Mouse (Mus musculus) E14TG2a.4 (cell line): Measurements from ENCODE around the gene Syt1.
A peak's percentile ranks its signal among the peaks of the same experiment; 100 is the strongest.

Source experiments
- H3K27me3 ChIP-seq: 2 replicates; pipeline ENCODE4 v1.6.1; 2014; ENCODE audit warnings: low read length, control low read depth; ENCODE audit not compliant: insufficient read depth
- H3K36me3 ChIP-seq: 2 replicates; pipeline ENCODE4 v1.6.1; 2014; ENCODE audit warnings: low read length, control low read depth; ENCODE audit not compliant: insufficient read depth
- H3K4me1 ChIP-seq: replicated peaks from 2 replicates; pipeline ENCODE4 v1.6.1; 2014; ENCODE audit warnings: low read depth, low read length, control low read depth
- H3K4me3 ChIP-seq: replicated peaks from 2 replicates; pipeline ENCODE4 v1.5.1; 2014; ENCODE audit warnings: mild to moderate bottlenecking, low read length
- H3K9me3 ChIP-seq: 2 replicates; pipeline ENCODE4 v1.6.1; 2014; ENCODE audit warnings: low read length, control low read depth
- CTCF ChIP-seq: conservative IDR thresholded peaks from 2 replicates; pipeline ENCODE4 v1.5.1; 2014; ENCODE audit warnings: low read length
- NANOG ChIP-seq: IDR thresholded peaks from 2 replicates; pipeline ENCODE4 v1.6.1; 2014; ENCODE audit warnings: borderline replicate concordance, low read length, mixed read lengths
- POU5F1 ChIP-seq: IDR thresholded peaks from 2 replicates; pipeline ENCODE4 v1.6.1; 2014; ENCODE audit warnings: low read length, borderline replicate concordance

Syt1 gene

DNA sequence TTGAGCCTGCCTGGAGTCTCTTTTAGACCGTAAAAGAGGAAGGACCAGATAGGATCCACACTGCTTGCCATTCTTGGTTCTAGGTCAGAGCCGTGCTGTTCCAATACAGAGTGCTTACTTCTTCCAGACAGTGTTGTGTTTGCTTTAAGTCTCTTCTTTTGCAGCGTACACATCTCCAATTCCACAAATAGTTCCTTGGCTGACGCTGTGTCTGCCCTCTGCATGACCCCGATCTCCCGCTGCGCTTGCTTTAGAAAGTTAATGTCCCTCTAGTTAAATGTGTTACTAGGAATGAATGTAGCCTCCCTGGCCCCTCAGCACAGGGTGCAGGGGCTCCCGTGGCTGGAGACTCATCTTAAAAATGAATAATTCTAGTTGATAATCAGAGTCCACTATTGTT, 442.6 kb downstream of the Syt1 start:
- Histone ChIP-seq H3K4me3 (no peak overlapping the region), H3K36me3 (no peaks in the 10 kb centered on the region), H3K4me1 (peaks cover 61% of the 10 kb centered on the region), H3K9me3 (no peaks in the 10 kb centered on the region), H3K27me3 (peaks cover 16% of the 10 kb centered on the region)
- TF ChIP-seq POU5F1, result no peak
- TF ChIP-seq NANOG, result peak; percentile 66; the same call in 1 of the 2 replicates
- no peak for TF ChIP-seq CTCF

DNA sequence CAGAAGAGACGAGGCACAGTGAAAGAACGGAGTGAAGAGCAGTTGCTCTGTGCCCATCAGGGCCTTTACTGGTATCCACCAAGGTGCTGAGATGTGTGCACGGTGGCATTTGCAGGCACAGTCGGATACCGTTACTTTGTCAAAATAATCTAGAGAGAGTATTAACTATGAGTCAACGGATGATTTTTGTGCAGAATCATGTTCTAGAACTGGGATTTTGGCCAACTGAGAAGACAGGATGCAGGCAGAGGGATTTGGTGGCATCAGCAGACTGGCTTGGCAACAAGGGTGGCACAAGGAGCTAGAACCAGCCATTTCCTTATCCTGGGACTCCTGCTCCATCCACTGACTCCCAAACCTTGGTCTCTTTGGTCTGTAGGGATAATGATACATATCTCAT, 443.3 kb downstream of the Syt1 start:
- TF ChIP-seq POU5F1, result no peak
- TF ChIP-seq NANOG, result no peak
- no peak for TF ChIP-seq CTCF
- no peaks in the 10 kb centered on the region for H3K36me3 ChIP-seq

DNA sequence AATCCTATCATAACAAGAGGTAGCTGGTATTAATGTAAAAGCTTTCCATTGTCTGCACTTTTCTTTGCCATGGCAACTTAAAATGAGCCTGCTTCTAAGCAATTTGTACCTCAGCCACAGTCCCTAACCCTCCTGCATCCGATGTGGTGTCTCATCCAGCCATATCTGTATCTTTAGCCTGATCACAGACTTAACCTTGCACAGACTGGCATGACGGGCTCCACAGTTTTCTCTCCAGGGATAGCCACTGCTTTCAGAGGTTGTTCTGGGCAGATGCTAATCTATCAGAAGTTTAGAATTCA, 451.2 kb downstream of the Syt1 start:
- TF ChIP-seq POU5F1, result no peak
- TF ChIP-seq CTCF, result no peak
- H3K36me3 ChIP-seq, result no peaks in the 10 kb centered on the region
- no peaks in the 10 kb centered on the region for H3K9me3 ChIP-seq
- no peaks in the 10 kb centered on the region for H3K4me1 ChIP-seq
- H3K27me3 ChIP-seq, result peaks cover 4% of the 10 kb centered on the region; the same call in 1 of the 2 replicates
- H3K4me3 ChIP-seq, result no peak overlapping the region

More for the DNA sequence above, 443.3 kb downstream of the Syt1 start:
- Histone ChIP-seq H3K27me3 (peaks cover 16% of the 10 kb centered on the region), H3K9me3 (no peaks in the 10 kb centered on the region), H3K4me1 (peaks cover 55% of the 10 kb centered on the region), H3K4me3 (no peak overlapping the region)

DNA sequence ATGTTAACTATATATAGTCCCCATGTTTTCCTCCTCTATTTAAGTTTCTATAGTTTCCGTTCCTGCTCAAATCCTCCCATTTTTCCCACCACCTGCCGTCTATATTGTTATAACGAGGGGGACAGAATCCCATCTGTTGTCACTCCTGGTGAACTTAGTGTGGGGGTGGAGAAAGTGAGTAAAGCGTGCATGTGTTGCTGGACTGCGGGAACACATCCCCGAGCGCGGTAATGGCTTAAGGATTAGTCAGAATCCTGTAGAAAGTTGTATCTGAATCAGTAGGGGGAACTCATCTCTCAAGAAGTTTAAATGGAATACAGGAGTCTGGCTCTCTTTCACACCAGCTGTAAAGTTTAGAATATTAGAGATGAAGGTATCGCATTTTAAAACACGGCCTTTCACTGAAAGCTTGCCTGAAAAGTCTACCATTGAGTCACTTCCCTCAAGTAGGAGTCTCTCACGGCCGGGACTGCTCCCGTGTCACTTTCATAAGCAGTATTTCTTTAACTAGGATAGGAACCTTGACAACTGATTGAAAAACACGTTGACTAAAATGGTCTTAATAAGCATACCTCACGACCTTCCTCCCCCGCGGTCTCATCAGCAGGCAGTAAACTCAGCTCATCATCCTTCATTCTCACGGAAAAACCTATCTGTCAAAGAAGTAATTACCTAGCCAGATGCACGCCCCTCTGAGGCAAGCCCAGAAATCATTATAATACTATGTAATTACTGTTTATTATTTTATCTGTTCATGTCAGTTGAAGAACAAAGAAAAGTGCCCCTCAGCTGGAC, 451.8 kb downstream of the Syt1 start:
- H3K9me3 ChIP-seq, result no peaks in the 10 kb centered on the region
- TF ChIP-seq POU5F1 (no peak), CTCF (no peak), NANOG (no peak)
- no peaks in the 10 kb centered on the region for H3K27me3 ChIP-seq
- H3K36me3 ChIP-seq, result no peaks in the 10 kb centered on the region
- no peaks in the 10 kb centered on the region for H3K4me1 ChIP-seq
- no peak overlapping the region for H3K4me3 ChIP-seq

DNA sequence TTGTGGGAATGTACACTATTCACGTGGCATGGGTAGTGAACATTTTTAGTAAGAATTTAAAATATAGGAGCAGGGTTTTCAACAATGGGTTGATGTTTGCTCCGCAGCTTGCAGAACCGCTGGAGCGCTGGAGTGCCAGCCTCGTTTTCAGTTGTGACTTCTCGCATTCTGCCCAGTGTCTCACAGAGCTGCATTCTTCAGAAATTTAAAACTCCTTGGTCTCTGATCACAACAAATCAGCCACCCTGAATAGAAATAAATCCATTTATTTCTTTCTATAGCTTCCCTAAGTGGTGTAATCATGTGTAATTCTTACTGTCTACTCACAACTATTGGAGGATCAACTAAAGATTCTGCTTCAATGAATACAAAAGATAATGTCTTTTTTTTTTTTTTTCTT, 458.2 kb downstream of the Syt1 start:
- no peak overlapping the region for H3K4me3 ChIP-seq
- H3K4me1 ChIP-seq, result no peaks in the 10 kb centered on the region
- TF ChIP-seq POU5F1 (no peak), CTCF (no peak), NANOG (no peak)

DNA sequence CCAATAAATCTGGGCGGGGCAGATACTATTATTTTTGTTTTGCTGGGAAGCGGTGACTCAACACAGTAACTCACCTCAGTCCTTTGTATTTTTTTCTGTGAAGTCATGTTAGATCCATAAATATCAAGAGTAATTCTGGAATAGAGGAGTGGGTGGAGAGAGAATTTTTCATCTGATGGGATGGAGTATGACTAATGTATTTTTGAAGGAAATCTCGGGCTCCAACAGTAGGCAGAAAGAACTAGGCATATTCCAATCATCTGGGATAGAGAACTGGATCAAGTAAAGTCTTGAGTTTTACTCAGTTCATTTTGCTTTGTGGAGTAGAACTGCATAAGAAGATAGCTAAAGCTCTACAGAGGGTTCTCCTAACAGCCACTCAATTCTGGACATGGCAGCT, 465.1 kb downstream of the Syt1 start:
- H3K36me3 ChIP-seq, result no peaks in the 10 kb centered on the region
- H3K4me1 ChIP-seq, result no peaks in the 10 kb centered on the region
- H3K4me3 ChIP-seq, result no peak overlapping the region
- TF ChIP-seq POU5F1, result no peak
- no peak for TF ChIP-seq NANOG
- no peak for TF ChIP-seq CTCF
- no peaks in the 10 kb centered on the region for H3K27me3 ChIP-seq
- H3K9me3 ChIP-seq, result no peaks in the 10 kb centered on the region

More for the DNA sequence above, 458.2 kb downstream of the Syt1 start:
- Histone ChIP-seq H3K27me3 (no peaks in the 10 kb centered on the region), H3K36me3 (no peaks in the 10 kb centered on the region), H3K9me3 (no peaks in the 10 kb centered on the region)

DNA sequence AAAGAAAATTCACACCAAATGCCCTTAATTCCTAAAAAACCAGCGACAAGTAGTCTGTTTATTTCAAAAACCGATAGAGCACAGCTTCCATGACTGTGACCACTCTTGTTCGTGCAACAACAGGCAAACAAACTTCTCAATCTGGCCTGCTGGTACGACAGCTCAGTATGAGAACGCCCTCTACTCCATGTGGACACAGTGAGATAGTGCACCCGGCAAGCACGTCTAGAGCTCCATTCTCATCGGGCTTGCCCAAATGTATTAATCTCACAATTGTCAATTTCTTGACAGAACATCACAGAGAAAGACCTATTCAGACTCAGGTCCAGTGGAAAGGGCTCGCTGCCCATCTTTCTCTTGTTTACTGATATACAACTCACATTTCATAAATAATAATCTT, 469.2 kb downstream of the Syt1 start:
- Histone ChIP-seq H3K9me3 (no peaks in the 10 kb centered on the region), H3K4me1 (no peaks in the 10 kb centered on the region), H3K36me3 (no peaks in the 10 kb centered on the region), H3K27me3 (no peaks in the 10 kb centered on the region), H3K4me3 (no peak overlapping the region)
- no peak for TF ChIP-seq NANOG
- TF ChIP-seq CTCF, result no peak; the same call in 1 of the 2 replicates
- no peak for TF ChIP-seq POU5F1

DNA sequence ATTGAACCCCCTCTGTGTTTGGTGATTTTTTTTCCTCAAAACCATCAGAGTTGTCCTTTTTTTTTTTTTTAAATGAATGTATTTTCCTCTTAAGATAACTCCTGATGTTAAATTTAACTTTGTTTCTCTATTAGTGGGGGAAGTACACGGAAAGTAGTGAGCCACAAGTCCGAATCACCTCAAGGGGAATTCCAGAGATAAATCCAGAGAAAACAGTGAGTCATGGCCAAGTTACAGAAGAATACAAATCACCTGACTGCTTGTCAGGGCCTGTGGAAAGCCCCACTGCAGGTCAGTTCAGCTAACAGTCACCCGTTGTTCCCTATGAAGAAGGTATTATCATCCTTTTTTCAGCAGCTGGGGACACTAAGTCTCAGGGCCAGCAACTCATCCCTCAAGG, 472.2 kb downstream of the Syt1 start:
- Histone ChIP-seq H3K36me3 (no peaks in the 10 kb centered on the region), H3K27me3 (no peaks in the 10 kb centered on the region), H3K4me1 (no peaks in the 10 kb centered on the region), H3K9me3 (no peaks in the 10 kb centered on the region), H3K4me3 (no peak overlapping the region)
- no peak for TF ChIP-seq CTCF
- TF ChIP-seq NANOG, result no peak
- TF ChIP-seq POU5F1, result no peak

DNA sequence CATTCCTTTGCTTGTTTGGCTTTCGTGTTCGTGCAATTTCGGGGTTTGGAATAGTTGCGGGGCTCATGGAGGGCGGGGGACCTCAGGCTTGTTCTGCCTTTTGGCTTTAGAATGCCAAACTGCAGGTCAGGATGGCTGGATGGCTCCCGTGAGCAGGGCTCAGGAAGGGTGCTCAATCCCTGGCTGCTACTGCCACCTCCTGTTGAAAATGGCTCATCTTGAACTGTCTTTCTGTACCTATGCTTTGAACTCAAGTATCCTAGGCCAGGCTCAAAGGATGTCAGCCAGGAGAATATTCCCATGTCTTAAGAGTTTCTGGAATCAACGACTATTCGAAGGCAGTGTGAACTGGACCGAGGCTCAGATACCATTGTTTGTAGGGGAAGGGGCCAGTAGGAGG, 473.1 kb downstream of the Syt1 start:
- Histone ChIP-seq H3K4me3 (no peak overlapping the region), H3K27me3 (no peaks in the 10 kb centered on the region), H3K36me3 (no peaks in the 10 kb centered on the region), H3K4me1 (no peaks in the 10 kb centered on the region), H3K9me3 (no peaks in the 10 kb centered on the region)
- TF ChIP-seq NANOG (no peak), CTCF (0 out of 2 replicates have a peak, but pooled peaks have one; percentile 20)
